Mouse (Mus musculus) heart, adult 11 months (tissue): ENCODE results near the gene Sox5.

Experiments used
- DNase-seq: peaks from one replicate; pipeline ENCODE4 v3.0.0; 2022

Sox5 gene

GRCm38 (mm10) chr6:144010995-144011394 is 770.8 kb downstream of the Sox5 start:
- peak; percentile 11 for DNase-seq

GRCm38 (mm10) chr6:144010285-144010684 is 771.5 kb downstream of the Sox5 start:
- peak; percentile 22 for DNase-seq

- peak; percentile 4 for DNase-seq
Observed at GRCm38 (mm10) chr6:144005132-144005531, 776.6 kb downstream of the Sox5 start.

- peak; percentile 54 for DNase-seq
Observed at GRCm38 (mm10) chr6:143998201-143998600, 783.6 kb downstream of the Sox5 start.

- DNase-seq, result peak; percentile 71
Observed at GRCm38 (mm10) chr6:143997616-143998015, 784.2 kb downstream of the Sox5 start.

GRCm38 (mm10) chr6:143995046-143995445 is 786.7 kb downstream of the Sox5 start:
- no peak for DNase-seq

GRCm38 (mm10) chr6:143987548-143987947 is 794.2 kb downstream of the Sox5 start:
- DNase-seq, result no peak

- peak; percentile 54 for DNase-seq
Observed at GRCm38 (mm10) chr6:143980131-143980530, 801.6 kb downstream of the Sox5 start.

- peak; percentile 59 for DNase-seq
Observed at GRCm38 (mm10) chr6:143967724-143968400, 813.9 kb downstream of the Sox5 start.

- DNase-seq, result peak; percentile 60
Observed at GRCm38 (mm10) chr6:143960487-143960886, 821.3 kb downstream of the Sox5 start.

GRCm38 (mm10) chr6:143960081-143960480 is 821.7 kb downstream of the Sox5 start:
- DNase-seq, result peak; percentile 44

- DNase-seq, result peak; percentile 75
Observed at GRCm38 (mm10) chr6:143958372-143958771, 823.4 kb downstream of the Sox5 start.

- DNase-seq, result peak; percentile 50
Observed at GRCm38 (mm10) chr6:143957063-143957462, 824.7 kb downstream of the Sox5 start.

GRCm38 (mm10) chr6:143948553-143949308 is 833.0 kb downstream of the Sox5 start:
- DNase-seq, result peak; percentile 54

GRCm38 (mm10) chr6:143948071-143948470 is 833.7 kb downstream of the Sox5 start:
- no peak for DNase-seq

GRCm38 (mm10) chr6:143943126-143943525 is 838.7 kb downstream of the Sox5 start:
- peak; percentile 50 for DNase-seq

GRCm38 (mm10) chr6:143941291-143941785 is 840.4 kb downstream of the Sox5 start:
- DNase-seq, result peak; percentile 41

- DNase-seq, result no peak
Observed at GRCm38 (mm10) chr6:143923146-143923545, 858.6 kb downstream of the Sox5 start.

GRCm38 (mm10) chr6:143918405-143918947 is 863.3 kb downstream of the Sox5 start:
- peak; percentile 60 for DNase-seq

- no peak for DNase-seq
Observed at GRCm38 (mm10) chr6:143916152-143916735, 865.5 kb downstream of the Sox5 start.

- peak; percentile 58 for DNase-seq
Observed at GRCm38 (mm10) chr6:143915686-143916085, 866.1 kb downstream of the Sox5 start.

GRCm38 (mm10) chr6:143912316-143912715 is 869.5 kb downstream of the Sox5 start:
- no peak for DNase-seq

- no peak for DNase-seq
Observed at GRCm38 (mm10) chr6:143904693-143905031, 877.1 kb downstream of the Sox5 start.
